Mouse (Mus musculus) stomach, postnatal 0 days (tissue): ENCODE measurements around the gene Phospho1. TPM values are rescaled to one million over a fixed set of nuclear protein-coding genes. Genes with fewer than 3 reads are reported as not detected.

ENCODE experiments used
- ATAC-seq: fragments of 200-750 bp; cut with Nextera tagmentation; 2 replicates; pipeline ENCODE4 v1.8.0; 2017; ENCODE audit not compliant: low FRiP score, low TSS enrichment
- DNase-seq: peaks from one replicate; pipeline ENCODE4 v3.0.0-alpha.2; 2016; ENCODE audit warnings: low spot score
- H3K27ac ChIP-seq: fragments of 300-500 bp; sonication (generic); replicated peaks from 2 replicates; pipeline ENCODE4 v1.5.1; 2014; ENCODE audit warnings: mild to moderate bottlenecking, control low read depth
- H3K27me3 ChIP-seq: fragments of 300-500 bp; sonication (generic); 2 replicates; pipeline ENCODE4 v1.6.1; 2014; ENCODE audit warnings: low read length; ENCODE audit not compliant: control insufficient read depth, insufficient read depth
- H3K36me3 ChIP-seq: fragments of 300-500 bp; sonication (generic); 2 replicates; pipeline ENCODE4 v1.6.1; 2014; ENCODE audit warnings: low read length, mixed read lengths; ENCODE audit not compliant: control insufficient read depth, insufficient read depth
- H3K4me1 ChIP-seq: fragments of 300-500 bp; sonication (generic); replicated peaks from 2 replicates; pipeline ENCODE4 v1.6.1; 2014; ENCODE audit warnings: antibody characterized with exemption; ENCODE audit not compliant: control insufficient read depth, insufficient read depth
- H3K4me2 ChIP-seq: fragments of 300-500 bp; sonication (generic); replicated peaks from 2 replicates; pipeline ENCODE4 v1.6.1; 2014; ENCODE audit warnings: low read depth, mild to moderate bottlenecking, control low read depth, moderate library complexity
- H3K4me3 ChIP-seq: fragments of 300-500 bp; sonication (generic); 2 replicates; pipeline ENCODE4 v1.5.1; 2014; ENCODE audit warnings: low read depth, low read length, control low read depth
- H3K9ac ChIP-seq: fragments of 300-500 bp; sonication (generic); 2 replicates; pipeline ENCODE4 v1.6.1; 2014; ENCODE audit warnings: mild to moderate bottlenecking, low read length, control low read depth, mixed read lengths
- H3K9me3 ChIP-seq: fragments of 300-500 bp; sonication (generic); 2 replicates; pipeline ENCODE4 v1.6.1; 2016; ENCODE audit warnings: low read length; ENCODE audit not compliant: control insufficient read depth
- CTCF ChIP-seq: IDR thresholded peaks from 2 replicates; pipeline ENCODE4 v1.5.1; 2016; ENCODE audit warnings: antibody characterized with exemption, low read depth, mild to moderate bottlenecking, moderate library complexity
- EP300 ChIP-seq: optimal IDR thresholded peaks from 2 replicates; pipeline ENCODE3; 2016; ENCODE audit warnings: antibody characterized with exemption
- WGBS: fragments of 180-500 bp; shearing (Covaris S2); extraction: QIAGEN DNeasy Blood & Tissue Kit; methylation state at CpG from one replicate; pipeline ENCODE4 v1.1.7; 2014; 5-methylcytosine and 5-hydroxymethylcytosine counted together
- polyA plus RNA-seq: library from polyadenylated mRNA; unstranded; fragments of >200 nt; fragmentation: Nextera tagmentation; extraction: Ambion mirVana; gene quantifications from 2 replicates; pipeline ENCODE4 v1.2.1, GENCODE M21; 2015

Phospho1 gene
- polyA plus RNA-seq, 1 experiment from 2014 or later = 0.45 TPM

DNA sequence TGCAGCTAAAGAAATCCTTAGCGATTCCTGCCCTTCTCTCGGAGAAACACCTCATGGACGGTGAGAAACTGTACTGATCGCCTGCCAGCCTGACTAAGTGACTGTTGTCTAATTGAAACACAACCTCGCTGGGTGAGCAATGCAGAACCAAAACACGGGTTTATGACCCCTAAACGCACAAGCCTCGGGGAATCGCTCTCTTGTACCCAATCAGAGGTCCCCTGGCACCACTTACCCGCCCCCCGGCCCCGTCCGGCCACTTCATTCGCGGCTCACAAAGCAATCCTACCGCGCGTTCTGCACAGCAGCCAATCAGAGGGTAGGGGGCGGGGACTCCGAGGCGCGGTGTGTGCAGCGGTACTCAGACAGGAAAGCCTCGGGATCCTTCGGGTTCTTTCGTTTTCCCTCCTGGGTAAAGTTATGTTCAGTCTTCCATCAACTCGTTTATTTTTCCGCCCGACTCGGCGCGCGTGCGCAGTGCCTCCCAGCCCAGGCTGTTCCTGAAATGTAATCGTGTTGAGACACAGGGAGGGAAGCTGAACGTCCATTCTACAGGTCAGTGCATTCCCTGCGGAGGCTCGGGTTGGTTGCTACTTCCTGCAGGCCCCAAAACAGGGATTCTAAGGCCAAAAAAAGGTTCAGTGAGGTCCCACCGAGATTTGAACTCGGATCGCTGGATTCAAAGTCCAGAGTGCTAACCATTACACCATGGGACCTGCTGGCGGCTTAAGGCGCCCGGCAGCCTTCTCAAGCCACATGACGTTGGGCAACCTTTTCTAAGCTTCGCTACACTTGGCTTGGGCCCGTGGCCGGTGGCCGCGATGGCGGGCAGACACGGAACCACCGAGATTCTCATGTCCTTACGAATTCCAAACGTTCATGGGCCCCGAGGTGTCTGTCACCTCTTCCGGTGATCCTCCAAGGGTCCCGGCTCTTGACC, 34.5 kb downstream of the Phospho1 start:
- H3K4me3 ChIP-seq = peak overlapping the region; percentile 74
- WGBS = under 1% methylated on average over 58 of the region's 58 CpGs

DNA sequence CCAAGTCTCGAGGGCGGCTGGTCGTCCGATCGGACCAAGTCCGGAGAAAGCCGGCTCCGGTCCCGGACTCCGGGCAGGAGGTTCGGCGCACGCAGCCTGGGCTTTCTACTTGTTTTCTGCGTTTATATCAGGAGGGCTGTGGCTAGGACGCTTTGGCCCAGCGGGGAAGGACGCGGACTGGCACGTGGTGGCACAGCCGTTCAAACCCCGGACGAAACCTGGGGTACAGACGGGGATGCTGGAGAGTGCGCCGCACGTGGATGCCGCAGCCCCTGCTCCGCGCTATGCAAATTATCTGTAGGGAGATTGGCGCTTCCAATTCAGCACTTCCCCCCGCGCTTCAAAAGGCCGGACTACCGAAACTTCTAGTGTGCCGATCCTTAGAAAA, 35.2 kb downstream of the Phospho1 start:
- TF ChIP-seq CTCF (peak; percentile 26; the same call in 1 of the 2 replicates), EP300 (no peak)
- Histone ChIP-seq H3K4me3 (peak overlapping the region; percentile 74), H3K36me3 (no peaks in the 10 kb centered on the region), H3K9ac (peak overlapping the region; percentile 74), H3K4me1 (0 out of 2 replicates have a peak, but pooled peaks cover 2% of the 10 kb centered on the region), H3K9me3 (no peaks in the 10 kb centered on the region), H3K27ac (peak overlapping the region; percentile 93), H3K27me3 (no peaks in the 10 kb centered on the region), H3K4me2 (peak overlapping the region; percentile 54)
- ATAC-seq = peak; percentile 34
- under 1% methylated on average over 35 of the region's 35 CpGs for WGBS
- DNase-seq = peak; percentile 75

More for the DNA sequence above, 34.5 kb downstream of the Phospho1 start:
- H3K27me3 ChIP-seq = no peaks in the 10 kb centered on the region
- H3K27ac ChIP-seq = peak overlapping the region; percentile 93
- 0 out of 2 replicates have a peak, but pooled peaks cover 2% of the 10 kb centered on the region for H3K4me1 ChIP-seq
- ATAC-seq = peak; percentile 98
- peak overlapping the region; percentile 74 for H3K9ac ChIP-seq
- peak; percentile 98 for DNase-seq
- no peaks in the 10 kb centered on the region for H3K36me3 ChIP-seq
- H3K9me3 ChIP-seq = no peaks in the 10 kb centered on the region
- TF ChIP-seq EP300 (no peak), CTCF (no peak)
- peak overlapping the region; percentile 54 for H3K4me2 ChIP-seq

DNA sequence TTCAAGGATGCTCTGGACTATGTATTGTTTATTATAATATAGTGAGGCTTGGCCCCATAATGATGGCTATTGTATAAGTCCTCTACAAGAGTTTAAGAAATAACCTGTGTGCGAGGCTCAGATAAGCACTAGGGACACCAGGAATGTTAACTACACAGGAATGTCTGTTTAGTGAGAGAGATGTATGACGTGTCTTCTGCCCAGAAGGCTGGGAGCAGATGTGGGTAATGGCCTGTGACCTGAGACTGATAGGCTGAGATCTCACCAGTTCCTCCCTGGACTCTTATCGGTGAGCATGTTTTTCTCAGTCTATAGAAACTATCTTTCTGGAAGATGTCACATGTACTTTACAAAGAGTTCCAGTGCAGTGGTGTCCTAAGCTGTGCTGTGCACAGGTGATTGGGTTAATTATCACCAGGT, 35.8 kb downstream of the Phospho1 start:
- no peak overlapping the region for H3K27ac ChIP-seq
- no peaks in the 10 kb centered on the region for H3K9me3 ChIP-seq
- 0 out of 2 replicates have a peak, but pooled peaks cover 2% of the 10 kb centered on the region for H3K4me1 ChIP-seq
- WGBS = 22% methylated on average over 3 of the region's 3 CpGs
- no peak for ATAC-seq
- H3K4me3 ChIP-seq = peak overlapping the region; percentile 74
- H3K9ac ChIP-seq = peak overlapping the region; percentile 74; the same call in 1 of the 2 replicates
- no peaks in the 10 kb centered on the region for H3K36me3 ChIP-seq
- no peak for DNase-seq
- TF ChIP-seq EP300 (no peak), CTCF (no peak)
- no peaks in the 10 kb centered on the region for H3K27me3 ChIP-seq
- peak overlapping the region; percentile 54 for H3K4me2 ChIP-seq

DNA sequence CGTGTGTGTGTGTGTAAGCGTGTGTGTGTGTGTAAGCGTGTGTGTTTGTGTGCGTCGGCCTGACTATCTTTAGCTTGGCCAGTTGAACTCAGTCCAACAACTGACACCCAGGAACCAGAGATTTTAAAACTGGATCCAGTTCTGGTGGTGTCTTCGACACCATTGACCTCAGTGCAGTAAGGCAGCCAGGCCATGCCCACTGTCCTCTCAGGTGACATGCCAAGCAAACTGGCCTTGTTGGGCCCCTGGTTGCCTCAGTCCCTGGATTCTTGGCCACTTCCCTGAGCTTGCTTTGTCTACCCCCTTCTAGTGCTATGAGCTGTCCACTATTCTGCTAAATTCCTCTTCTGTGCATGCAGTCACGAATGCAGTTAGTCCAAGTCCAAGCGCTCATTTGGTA, 37.1 kb downstream of the Phospho1 start:
- Histone ChIP-seq H3K27me3 (no peaks in the 10 kb centered on the region), H3K9ac (no peak overlapping the region), H3K36me3 (no peaks in the 10 kb centered on the region), H3K4me1 (0 out of 2 replicates have a peak, but pooled peaks cover 2% of the 10 kb centered on the region), H3K27ac (no peak overlapping the region), H3K4me2 (no peak overlapping the region), H3K4me3 (no peak overlapping the region), H3K9me3 (no peaks in the 10 kb centered on the region)
- DNase-seq = no peak
- no peak for TF ChIP-seq EP300
- no peak for TF ChIP-seq CTCF
- ATAC-seq = no peak
- WGBS = 92% methylated on average over 8 of the region's 8 CpGs

DNA sequence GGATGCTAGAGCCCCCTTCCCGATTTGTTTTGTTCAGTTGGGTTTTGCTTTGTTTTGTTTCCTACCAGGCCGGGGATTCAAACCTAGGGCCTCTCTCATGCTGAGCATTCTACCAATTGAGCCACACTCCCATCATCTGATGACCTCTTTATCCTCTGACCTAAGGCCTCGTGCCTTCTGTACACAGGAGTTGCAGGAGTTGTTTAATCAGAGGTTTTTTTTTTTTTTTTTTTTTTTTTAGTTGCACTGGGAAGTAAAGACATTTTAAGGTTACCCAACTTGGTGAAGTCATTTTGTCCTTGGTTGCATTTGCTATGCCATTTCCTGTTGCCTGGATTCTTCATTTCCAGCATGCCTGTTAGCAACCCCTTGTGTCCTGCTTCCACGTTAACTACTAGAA, 45.1 kb downstream of the Phospho1 start:
- H3K9ac ChIP-seq = no peak overlapping the region
- no peaks in the 10 kb centered on the region for H3K4me1 ChIP-seq
- no peak for TF ChIP-seq CTCF
- TF ChIP-seq EP300 = no peak
- H3K27me3 ChIP-seq = no peaks in the 10 kb centered on the region
- H3K4me2 ChIP-seq = no peak overlapping the region
- H3K36me3 ChIP-seq = no peaks in the 10 kb centered on the region
- H3K4me3 ChIP-seq = no peak overlapping the region
- DNase-seq = no peak
- no peak overlapping the region for H3K27ac ChIP-seq
- H3K9me3 ChIP-seq = no peaks in the 10 kb centered on the region
- 68% methylated on average over 4 of the region's 4 CpGs for WGBS
- no peak for ATAC-seq
